Mouse (Mus musculus) adrenal gland, adult 18-20 months (tissue): ENCODE data around the gene Pnmal2. TPM values are rescaled to one million over a fixed set of nuclear protein-coding genes. Genes with fewer than 3 reads are reported as not detected.

Experiments used
- DNase-seq, 2 experiments: peaks; one replicate each; pipeline ENCODE4 v3.0.0; 2021 to 2022; ENCODE audit warnings: low spot score in 2 of 2
- long read RNA-seq, 2 experiments: library from polyadenylated mRNA; stranded (forward); transcript quantifications; one replicate each; pipeline ENCODE4 v2.0.0; 2021
- total RNA-seq, 2 experiments: library from RNA; stranded (reverse); gene quantifications; 1 replicate in 1 of 2; 2 replicates in 1 of 2; pipeline ENCODE4 v1.2.3; 2021

The Pnmal2 gene
- 10 to 100 TPM; 24.4 to 33.3 TPM for total RNA-seq
- long read RNA-seq, experiment 1, full-length matches to known transcripts: 41 of 41 reads
- long read RNA-seq, experiment 1, partial matches to known transcripts: 0 of 41 reads
- long read RNA-seq, experiment 1, other reads (novel, unspliced or antisense): 0 of 41 reads
- long read RNA-seq, experiment 2, full-length matches to known transcripts: 55 of 57 reads
- long read RNA-seq, experiment 2, partial matches to known transcripts: 0 of 57 reads
- long read RNA-seq, experiment 2, other reads (novel, unspliced or antisense): 2 of 57 reads

- DNase-seq: peak; percentile 70 to 79
These were observed at the start of gene Pnmal2 for GRCm38 (mm10) chr7:16944061-16944807. TSS of gene Pnmal2 (plus strand) at chr7:16944682.

GRCm38 (mm10) chr7:16895000-16895399, 49.5 kb upstream of the Pnmal2 start:
- peak; percentile 75 to 77 for DNase-seq

- DNase-seq: no peak
These were observed 49.0 kb upstream of the Pnmal2 start for GRCm38 (mm10) chr7:16895511-16895910.

- DNase-seq: no peak
These were observed 44.0 kb upstream of the Pnmal2 start for GRCm38 (mm10) chr7:16900526-16900925.

GRCm38 (mm10) chr7:16903439-16903955, 41.0 kb upstream of the Pnmal2 start:
- DNase-seq: no peak

GRCm38 (mm10) chr7:16904120-16904675, 40.3 kb upstream of the Pnmal2 start:
- no peak for DNase-seq

GRCm38 (mm10) chr7:16905491-16906021, 38.9 kb upstream of the Pnmal2 start:
- DNase-seq: no peak

GRCm38 (mm10) chr7:16906281-16906680, 38.2 kb upstream of the Pnmal2 start, which contains the start of gene Ptgir:
TSS of gene Ptgir (plus strand) at chr7:16906490.
- no peak for DNase-seq

- no peak for DNase-seq
These were observed 37.5 kb upstream of the Pnmal2 start for GRCm38 (mm10) chr7:16906889-16907559.

- DNase-seq: no peak
These were observed 36.6 kb upstream of the Pnmal2 start for GRCm38 (mm10) chr7:16907842-16908241.

GRCm38 (mm10) chr7:16908367-16908766, 36.1 kb upstream of the Pnmal2 start:
- no peak for DNase-seq

- no peak for DNase-seq
These were observed 35.6 kb upstream of the Pnmal2 start for GRCm38 (mm10) chr7:16908859-16909258.

- no peak for DNase-seq
These were observed 34.6 kb upstream of the Pnmal2 start for GRCm38 (mm10) chr7:16909909-16910308.

GRCm38 (mm10) chr7:16911904-16912303, 32.6 kb upstream of the Pnmal2 start:
- DNase-seq: no peak

GRCm38 (mm10) chr7:16912360-16912759, 32.1 kb upstream of the Pnmal2 start:
- DNase-seq: no peak

- peak; percentile 72 to 76 for DNase-seq
These were observed 30.6 kb upstream of the Pnmal2 start for GRCm38 (mm10) chr7:16913806-16914452.

- DNase-seq: no peak
These were observed 29.8 kb upstream of the Pnmal2 start for GRCm38 (mm10) chr7:16914453-16915343.

- DNase-seq: no peak
These were observed 28.8 kb upstream of the Pnmal2 start for GRCm38 (mm10) chr7:16915461-16916340.
